Mouse (Mus musculus) intestine, embryonic 14.5 days (tissue): ENCODE measurements at regions not wholly inside any gene's neighbourhood (a gene's known extent, or its start where the extent isn't known, plus 50 kb on each side); places are given as distances from the start of the nearest gene placed in this dataset.
"Not testable (repeated sequence)": the region's sequence is repeated elsewhere in the genome, so short reads cannot be mapped to it uniquely, and the experiment has no call there.

Experiments
- ATAC-seq: fragments of 200-750 bp; cut with Nextera tagmentation; replicated peaks from 2 replicates; pipeline ENCODE4 v1.8.0; 2017; ENCODE audit warnings: low read depth, moderate number of reproducible peaks, moderate TSS enrichment, moderate library complexity; ENCODE audit not compliant: low FRiP score, low TSS enrichment
- DNase-seq: peaks from one replicate; pipeline ENCODE4 v3.0.0-alpha.2; 2018; ENCODE audit warnings: low spot score
- H3K27ac ChIP-seq: fragments of 300-500 bp; sonication (generic); 2 replicates; pipeline ENCODE4 v1.5.1; 2014; ENCODE audit warnings: low read depth, mild to moderate bottlenecking, control low read depth
- H3K27me3 ChIP-seq: fragments of 300-500 bp; sonication (generic); replicated peaks from 2 replicates; pipeline ENCODE4 v1.6.1; 2014; ENCODE audit warnings: low read length, control low read depth; ENCODE audit not compliant: control insufficient read depth, insufficient read depth
- H3K36me3 ChIP-seq: fragments of 300-500 bp; sonication (generic); 2 replicates; pipeline ENCODE4 v1.6.1; 2014; ENCODE audit warnings: low read length, control low read depth; ENCODE audit not compliant: control insufficient read depth, insufficient read depth
- H3K4me1 ChIP-seq: fragments of 300-500 bp; sonication (generic); replicated peaks from 2 replicates; pipeline ENCODE4 v1.6.1; 2014; ENCODE audit warnings: low read length, control low read depth, mixed read lengths; ENCODE audit not compliant: control insufficient read depth, insufficient read depth
- H3K4me2 ChIP-seq: fragments of 300-500 bp; sonication (generic); 2 replicates; pipeline ENCODE4 v1.6.1; 2014; ENCODE audit warnings: low read length
- H3K4me3 ChIP-seq: fragments of 300-500 bp; sonication (generic); 2 replicates; pipeline ENCODE4 v1.5.1; 2014; ENCODE audit warnings: low read depth, low read length, control low read depth, mixed read lengths
- H3K9ac ChIP-seq: fragments of 300-500 bp; sonication (generic); 2 replicates; pipeline ENCODE4 v1.6.1; 2014; ENCODE audit warnings: mild to moderate bottlenecking, low read length
- H3K9me3 ChIP-seq: fragments of 300-500 bp; sonication (generic); 2 replicates; pipeline ENCODE4 v1.6.1; 2016; ENCODE audit warnings: low read length, control low read depth; ENCODE audit not compliant: control insufficient read depth
- WGBS: fragments of 180-500 bp; shearing (Covaris S2); extraction: QIAGEN DNeasy Blood & Tissue Kit; methylation state at CpG from one replicate; pipeline ENCODE4 v1.1.7; 2014; 5-methylcytosine and 5-hydroxymethylcytosine counted together

DNA sequence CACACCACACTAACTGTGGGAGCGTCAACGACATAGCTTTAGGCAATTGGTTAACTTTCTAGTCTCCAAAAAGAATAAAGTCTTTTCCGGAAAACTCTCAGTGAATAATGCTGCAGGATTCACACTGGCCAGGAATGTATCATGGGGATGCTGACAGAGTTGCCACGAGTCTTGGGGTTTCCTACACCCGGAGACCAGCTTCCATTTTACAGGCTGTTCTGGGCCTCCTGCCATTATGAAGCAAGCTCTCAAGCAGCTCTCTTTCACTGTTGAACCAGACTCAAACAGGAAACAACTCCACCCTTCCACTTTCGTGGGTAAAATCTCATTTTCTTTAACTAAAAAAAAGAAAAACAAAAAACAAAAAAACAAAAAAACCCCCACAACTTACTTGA is 123.0 kb upstream of the Tbl1xr1 start:
- Histone ChIP-seq H3K4me1 (0 out of 2 replicates have a peak, but pooled peaks cover 5% of the 10 kb centered on the region), H3K36me3 (no peaks in the 10 kb centered on the region), H3K27me3 (no peaks in the 10 kb centered on the region), H3K4me3 (no peak overlapping the region), H3K9ac (no peak overlapping the region), H3K9me3 (no peaks in the 10 kb centered on the region), H3K27ac (no peak overlapping the region), H3K4me2 (no peak overlapping the region)
- 81% methylated on average over 6 of the region's 6 CpGs for WGBS
- ATAC-seq (no peak), DNase-seq (no peak)

DNA sequence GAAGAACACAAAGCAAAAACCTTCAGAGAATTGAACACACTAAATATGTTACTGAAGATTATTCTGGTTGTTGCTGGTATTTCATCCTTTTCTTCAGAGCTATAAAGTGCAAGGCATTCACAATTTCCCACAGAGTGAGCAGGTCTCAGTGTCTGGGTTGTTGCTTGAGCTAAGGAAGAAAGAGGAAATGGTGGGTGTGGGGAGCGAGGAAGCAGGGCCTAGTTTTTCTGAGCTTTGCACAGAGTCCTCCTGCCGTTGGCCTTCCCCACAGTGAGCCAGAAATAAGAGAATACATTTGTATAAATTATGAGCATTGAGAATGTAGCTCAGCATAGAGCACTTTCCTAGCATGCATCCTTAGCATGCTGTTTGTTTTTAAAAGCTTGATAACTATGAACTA is 120.8 kb upstream of the Tbl1xr1 start:
- Histone ChIP-seq H3K9me3 (no peaks in the 10 kb centered on the region), H3K4me2 (no peak overlapping the region), H3K36me3 (no peaks in the 10 kb centered on the region), H3K4me1 (peaks cover 5% of the 10 kb centered on the region; the same call in 1 of the 2 replicates), H3K27me3 (no peaks in the 10 kb centered on the region), H3K9ac (no peak overlapping the region), H3K27ac (no peak overlapping the region), H3K4me3 (no peak overlapping the region)
- WGBS = 60% methylated on average over 2 of the region's 2 CpGs
- DNase-seq (no peak), ATAC-seq (no peak)

DNA sequence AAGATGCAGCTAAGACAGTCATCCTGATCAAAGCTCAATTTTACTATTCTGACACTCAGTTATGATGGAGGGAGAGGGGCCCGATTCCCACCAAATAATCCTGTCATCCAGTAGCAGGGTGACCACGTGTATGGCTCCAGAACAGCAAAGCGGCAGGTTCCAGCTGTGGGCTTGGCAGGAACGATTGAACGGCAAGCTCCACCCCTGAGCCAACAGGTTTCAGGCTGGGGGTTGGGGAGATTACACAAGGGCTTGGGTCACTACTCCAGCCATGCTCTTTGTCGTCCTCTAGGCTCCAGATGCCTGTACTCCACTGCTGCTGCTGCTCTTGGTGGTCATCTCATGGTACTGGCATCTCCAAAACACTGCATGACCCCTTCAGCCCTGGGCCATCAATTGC is 119.3 kb upstream of the Tbl1xr1 start:
- H3K9me3 ChIP-seq, H3K9ac ChIP-seq, H3K4me3 ChIP-seq, H3K27ac ChIP-seq, H3K36me3 ChIP-seq, DNase-seq, ATAC-seq, H3K4me1 ChIP-seq, H3K4me2 ChIP-seq, H3K27me3 ChIP-seq: not testable (repeated sequence)
- WGBS = 66% methylated on average over 6 of the region's 6 CpGs

DNA sequence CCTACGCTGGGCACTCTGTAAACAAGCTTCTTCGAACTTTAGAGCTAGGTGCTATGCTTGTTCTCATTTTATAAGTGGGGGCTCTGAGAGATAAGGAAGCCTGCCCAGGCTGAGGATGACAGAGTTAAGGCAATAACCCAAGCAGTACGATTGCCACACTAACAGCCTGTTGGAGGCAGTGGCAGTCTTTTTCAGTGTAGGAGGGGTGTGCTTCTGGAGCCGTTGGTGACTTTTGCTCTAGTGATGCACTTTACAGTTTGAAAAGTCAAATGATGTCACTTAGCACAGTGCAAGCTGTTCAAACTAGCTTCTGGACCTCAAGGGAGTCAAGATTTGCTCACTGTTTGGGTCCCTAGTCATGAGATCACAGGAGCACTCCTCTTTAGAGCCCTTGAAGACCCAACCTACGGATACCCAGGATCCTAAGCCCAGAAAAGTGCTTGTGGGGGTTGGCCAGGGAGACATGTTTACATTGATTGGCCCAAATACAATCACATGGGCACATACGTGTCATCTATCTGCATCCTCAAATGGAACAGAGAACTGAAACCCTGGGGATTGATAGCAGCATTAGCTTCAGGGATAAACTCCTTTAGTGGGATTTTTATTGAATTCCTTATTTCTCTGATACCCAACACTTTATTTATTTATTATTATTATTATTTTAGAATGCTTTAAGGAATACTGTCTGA is 117.7 kb upstream of the Tbl1xr1 start:
- DNase-seq = no peak
- 78% methylated on average over 6 of the region's 6 CpGs for WGBS
- H3K27ac ChIP-seq = no peak overlapping the region

DNA sequence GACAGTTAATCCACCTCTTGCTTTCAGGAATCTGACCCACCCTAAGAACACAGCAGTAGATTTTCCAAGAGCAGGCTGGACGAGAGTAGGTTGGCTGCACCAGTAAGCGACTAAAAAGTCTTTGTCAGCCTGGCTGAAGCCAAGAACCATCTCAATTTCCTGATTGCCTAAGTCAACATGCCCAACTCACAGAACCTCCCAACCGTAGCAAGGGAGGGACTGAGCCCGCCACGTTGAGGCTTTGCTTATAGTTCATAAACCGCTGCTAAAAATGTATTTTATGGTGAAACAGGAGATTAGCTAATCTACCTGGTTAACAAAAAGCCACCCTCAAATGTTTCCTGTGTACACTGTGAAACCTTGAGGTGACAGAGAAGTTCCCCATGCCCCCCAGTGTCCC is 115.4 kb upstream of the Tbl1xr1 start:
- no peaks in the 10 kb centered on the region for H3K9me3 ChIP-seq
- ATAC-seq = no peak
- WGBS = 74% methylated on average over 6 of the region's 6 CpGs
- H3K36me3 ChIP-seq = no peaks in the 10 kb centered on the region
- no peaks in the 10 kb centered on the region for H3K27me3 ChIP-seq
- H3K4me1 ChIP-seq = peaks cover 17% of the 10 kb centered on the region
- no peak overlapping the region for H3K4me3 ChIP-seq
- DNase-seq = no peak
- no peak overlapping the region for H3K27ac ChIP-seq
- no peak overlapping the region for H3K9ac ChIP-seq
- no peak overlapping the region for H3K4me2 ChIP-seq

More for the DNA sequence above, 117.7 kb upstream of the Tbl1xr1 start:
- no peaks in the 10 kb centered on the region for H3K9me3 ChIP-seq
- no peak overlapping the region for H3K4me3 ChIP-seq
- no peak overlapping the region for H3K4me2 ChIP-seq
- peaks cover 15% of the 10 kb centered on the region for H3K4me1 ChIP-seq
- no peak for ATAC-seq
- no peak overlapping the region for H3K9ac ChIP-seq
- H3K27me3 ChIP-seq = no peaks in the 10 kb centered on the region
- H3K36me3 ChIP-seq = no peaks in the 10 kb centered on the region

DNA sequence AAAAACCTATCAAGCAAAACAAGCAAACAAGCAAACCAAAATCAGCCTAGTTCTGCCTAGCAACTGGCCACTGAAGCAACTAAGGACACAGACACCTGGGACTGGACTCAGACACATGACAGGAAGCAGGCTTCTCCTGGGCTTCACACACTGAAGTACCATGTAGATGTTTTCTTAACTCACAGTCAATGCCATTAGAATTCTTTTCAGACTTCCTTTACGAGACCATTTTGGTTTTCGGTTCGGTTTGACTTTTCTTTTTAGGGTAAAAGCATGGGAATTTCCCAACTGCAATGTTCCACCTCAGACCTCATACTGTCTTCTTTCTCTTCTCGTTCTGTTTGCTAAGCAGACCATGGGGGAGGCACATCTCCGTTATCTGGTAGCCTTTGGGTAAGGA is 114.7 kb upstream of the Tbl1xr1 start:
- Histone ChIP-seq H3K9ac (no peak overlapping the region), H3K4me2 (no peak overlapping the region), H3K36me3 (no peaks in the 10 kb centered on the region), H3K27me3 (no peaks in the 10 kb centered on the region), H3K9me3 (no peaks in the 10 kb centered on the region), H3K4me3 (no peak overlapping the region), H3K27ac (no peak overlapping the region), H3K4me1 (peaks cover 17% of the 10 kb centered on the region)
- ATAC-seq = no peak
- WGBS = 77% methylated on average over 5 of the region's 5 CpGs
- DNase-seq = no peak

DNA sequence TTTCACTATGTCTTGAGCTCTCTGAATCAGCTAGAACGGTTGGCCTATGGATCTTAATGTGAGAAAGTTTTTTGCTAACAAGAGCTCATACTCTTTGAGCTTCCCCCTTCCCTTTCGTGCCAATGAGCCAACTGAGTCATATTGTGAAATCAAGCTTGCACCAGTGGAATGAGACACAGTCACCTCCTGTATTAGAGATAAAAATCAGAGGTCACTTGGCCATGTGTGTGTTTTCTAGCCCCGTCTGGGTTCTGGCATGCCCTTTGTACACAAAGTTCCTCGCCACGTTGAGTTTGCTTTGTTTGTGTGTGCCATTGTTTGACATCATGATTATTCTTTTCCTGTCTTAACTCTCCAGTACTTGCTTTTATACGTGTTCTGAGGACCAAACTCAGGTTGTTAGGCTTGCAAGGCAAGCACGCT is 114.1 kb upstream of the Tbl1xr1 start:
- Histone ChIP-seq H3K9me3 (no peaks in the 10 kb centered on the region), H3K27ac (peak overlapping the region; percentile 10; the same call in 1 of the 2 replicates), H3K36me3 (no peaks in the 10 kb centered on the region), H3K4me1 (peaks cover 17% of the 10 kb centered on the region), H3K9ac (no peak overlapping the region), H3K27me3 (no peaks in the 10 kb centered on the region), H3K4me2 (no peak overlapping the region), H3K4me3 (no peak overlapping the region)
- ATAC-seq = no peak
- WGBS = 36% methylated on average over 7 of the region's 7 CpGs
- DNase-seq = no peak

DNA sequence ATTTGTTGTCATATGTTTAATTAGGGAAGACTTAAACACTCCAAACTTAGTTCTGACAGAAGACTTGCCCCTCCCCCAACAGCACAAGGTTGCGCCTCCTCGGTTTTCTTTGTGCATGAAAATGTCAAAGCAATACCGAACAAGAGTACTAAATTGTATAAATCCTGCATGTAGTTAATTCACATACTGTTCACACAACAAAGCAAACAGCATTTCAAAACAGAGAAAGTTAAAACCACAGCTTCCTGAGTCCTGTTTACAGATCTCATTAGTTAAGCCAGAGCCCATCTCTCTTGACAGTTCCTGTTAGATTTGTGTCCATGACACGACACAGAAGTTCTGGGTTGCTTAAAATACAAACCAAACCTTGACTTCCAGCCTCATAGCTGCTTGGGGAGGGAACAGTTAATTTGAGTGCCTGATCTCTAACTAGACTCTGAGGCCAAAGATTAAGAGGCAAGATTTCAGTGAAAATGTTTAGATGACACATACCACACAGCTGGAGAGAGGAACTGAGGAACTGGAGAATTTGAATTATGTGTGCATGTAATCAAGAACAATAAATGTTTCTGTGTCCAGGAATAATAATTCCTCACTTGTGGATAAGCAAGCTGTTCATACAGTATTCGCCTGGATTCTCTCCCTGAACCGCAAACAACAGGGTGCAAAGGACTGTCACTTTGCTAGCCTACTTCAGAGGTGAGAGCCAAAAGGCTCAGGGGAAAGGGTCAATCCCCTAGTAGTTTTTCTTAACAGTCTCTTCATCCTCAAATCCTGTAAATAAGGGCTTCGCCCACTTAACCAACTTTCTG is 113.3 kb upstream of the Tbl1xr1 start:
- Histone ChIP-seq H3K36me3 (no peaks in the 10 kb centered on the region), H3K9ac (no peak overlapping the region), H3K4me1 (peaks cover 17% of the 10 kb centered on the region), H3K4me2 (0 out of 2 replicates have a peak overlapping the region, but pooled peaks have one; percentile 9), H3K27me3 (no peaks in the 10 kb centered on the region), H3K27ac (peak overlapping the region; percentile 10; the same call in 1 of the 2 replicates), H3K4me3 (no peak overlapping the region), H3K9me3 (no peaks in the 10 kb centered on the region)
- WGBS = 21% methylated on average over 7 of the region's 7 CpGs
- no peak for ATAC-seq
- DNase-seq = no peak
